32 mouse cellular contexts compared by ENCODE assay signal in genomic region chr16:52250935-52251334, GRCm38 (mm10).
"Had no signal": no experiment of that assay in that cellular context is flagged by ENCODE, and none has a peak within 500 bp of the region (broad histone marks: within the 10 kb centered on the region; RNA-seq: fewer than 3 reads in every experiment).

No protein-coding gene starts in this region.

- DNase-seq: left cerebral cortex, postnatal 4 days; liver; liver, embryonic 13.5 days; lung, adult 18-20 months; lung, adult 2 months; lung, embryonic 14.5 days; lung, postnatal 10 days; lung, postnatal 14 days; lung, postnatal 36 days; lung, postnatal 4 days; midbrain, embryonic 14.5 days had no signal

- H3K4me2 ChIP-seq: limb, embryonic 12.5 days; limb, embryonic 13.5 days; limb, embryonic 15.5 days; liver, embryonic 11.5 days; liver, embryonic 12.5 days; liver, embryonic 13.5 days; liver, embryonic 15.5 days; lung, embryonic 14.5 days; lung, embryonic 15.5 days; midbrain, embryonic 11.5 days; midbrain, embryonic 12.5 days; midbrain, embryonic 13.5 days; midbrain, embryonic 15.5 days; neural tube, embryonic 12.5 days had no signal

- H3K9ac ChIP-seq: limb, embryonic 12.5 days; limb, embryonic 13.5 days; limb, embryonic 15.5 days; liver, embryonic 12.5 days; liver, embryonic 13.5 days; liver, embryonic 14.5 days; liver, embryonic 15.5 days; lung, embryonic 14.5 days; lung, embryonic 15.5 days; midbrain, embryonic 12.5 days; midbrain, embryonic 13.5 days; midbrain, embryonic 15.5 days; neural tube, embryonic 12.5 days had no signal

- H3K9me3 ChIP-seq: limb, embryonic 10.5 days; limb, embryonic 15.5 days; liver, embryonic 12.5 days; liver, embryonic 13.5 days; liver, embryonic 15.5 days; lung, embryonic 15.5 days; midbrain, embryonic 10.5 days; midbrain, embryonic 12.5 days; midbrain, embryonic 13.5 days; midbrain, embryonic 15.5 days; neural tube, embryonic 12.5 days had no signal

- H3K27ac ChIP-seq: left cerebral cortex, adult 2 months; limb, embryonic 10.5 days; limb, embryonic 12.5 days; limb, embryonic 13.5 days; limb, embryonic 15.5 days; liver, embryonic 12.5 days; liver, embryonic 13.5 days; liver, embryonic 14.5 days; liver, embryonic 15.5 days; lung, embryonic 15.5 days; macrophage; midbrain, embryonic 10.5 days; midbrain, embryonic 12.5 days; midbrain, embryonic 13.5 days; midbrain, embryonic 15.5 days; neural tube, embryonic 12.5 days had no signal

- ATAC-seq: liver, embryonic 12.5 days; lung, postnatal 0 days; midbrain, embryonic 13.5 days; midbrain, embryonic 15.5 days; midbrain, embryonic 16.5 days had no signal

- H3K4me3 ChIP-seq: left cerebral cortex, adult 2 months; limb, embryonic 10.5 days; limb, embryonic 12.5 days; limb, embryonic 13.5 days; limb, embryonic 15.5 days; liver, embryonic 12.5 days; liver, embryonic 13.5 days; liver, embryonic 15.5 days; lung, embryonic 15.5 days; megakaryocyte, embryonic 14.5 days; midbrain, embryonic 10.5 days; midbrain, embryonic 12.5 days; midbrain, embryonic 13.5 days; midbrain, embryonic 15.5 days; myocyte; neural tube, embryonic 12.5 days had no signal

- H3K36me3 ChIP-seq: limb, embryonic 10.5 days; limb, embryonic 15.5 days; lung, embryonic 15.5 days; midbrain, embryonic 10.5 days; midbrain, embryonic 12.5 days; midbrain, embryonic 13.5 days; midbrain, embryonic 15.5 days; neural tube, embryonic 12.5 days had no signal

- H3K4me1 ChIP-seq: limb, embryonic 10.5 days; limb, embryonic 12.5 days; limb, embryonic 13.5 days; limb, embryonic 15.5 days; liver, embryonic 12.5 days; liver, embryonic 13.5 days; liver, embryonic 15.5 days; lung, embryonic 15.5 days; megakaryocyte, embryonic 14.5 days; midbrain, embryonic 10.5 days; midbrain, embryonic 12.5 days; midbrain, embryonic 13.5 days; midbrain, embryonic 15.5 days; neural tube, embryonic 12.5 days had no signal

- H3K27me3 ChIP-seq: limb, embryonic 12.5 days; limb, embryonic 13.5 days; limb, embryonic 15.5 days; liver, embryonic 12.5 days; liver, embryonic 13.5 days; liver, embryonic 15.5 days; lung, embryonic 15.5 days; megakaryocyte, embryonic 14.5 days; midbrain, embryonic 12.5 days; midbrain, embryonic 13.5 days; midbrain, embryonic 15.5 days; neural tube, embryonic 12.5 days had no signal
